Mouse (Mus musculus): ENCODE results near the gene Olfr317.

DNA sequence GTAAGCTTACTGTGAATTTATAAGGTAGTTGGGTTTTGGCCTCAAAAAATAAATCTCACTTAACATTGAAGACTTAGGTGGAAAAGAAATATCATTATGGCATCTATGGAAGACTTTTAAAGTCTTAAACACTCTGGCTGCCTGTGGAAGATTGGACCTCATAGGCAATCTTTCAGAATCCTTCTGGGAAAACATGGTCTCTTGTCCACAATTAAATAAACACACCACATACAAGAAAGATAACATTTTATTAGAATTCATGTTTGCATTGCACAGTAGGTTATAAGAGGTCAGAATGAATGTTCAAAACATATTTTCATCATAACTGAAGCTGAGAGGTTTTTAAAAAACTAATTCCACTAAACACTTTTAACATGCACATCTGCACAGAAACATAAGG lies 15.1 kb downstream of the Olfr317 start, which contains the start of gene Olfr318:
- TF ChIP-seq CTCF (IDR thresholded peaks at IDR 0.05; ENCODE audit: borderline replicate concordance, extremely low read depth, insufficient read depth, insufficient read length) (no peak), POLR2A (IDR thresholded peaks at IDR 0.05; ENCODE audit: borderline replicate concordance, extremely low read depth, insufficient read depth, insufficient read length, poor library complexity, severe bottlenecking) (no peak)
